Mouse (Mus musculus): ENCODE data around the gene Ccdc58. TPM values are rescaled to one million over a fixed set of nuclear protein-coding genes. Genes with fewer than 3 reads are reported as not detected.
"Not testable (repeated sequence)": the region's sequence is repeated elsewhere in the genome, so short reads cannot be mapped to it uniquely, and the experiment has no call there.

The Ccdc58 gene
- total RNA-seq (2014; rRNA removed) (8.2 and 14.3 TPM in 2 replicates), polyA plus RNA-seq (2015; fragmentation: Nextera tagmentation; extraction: Ambion mirVana) (22.9 and 26.6 TPM in 2 replicates)

DNA sequence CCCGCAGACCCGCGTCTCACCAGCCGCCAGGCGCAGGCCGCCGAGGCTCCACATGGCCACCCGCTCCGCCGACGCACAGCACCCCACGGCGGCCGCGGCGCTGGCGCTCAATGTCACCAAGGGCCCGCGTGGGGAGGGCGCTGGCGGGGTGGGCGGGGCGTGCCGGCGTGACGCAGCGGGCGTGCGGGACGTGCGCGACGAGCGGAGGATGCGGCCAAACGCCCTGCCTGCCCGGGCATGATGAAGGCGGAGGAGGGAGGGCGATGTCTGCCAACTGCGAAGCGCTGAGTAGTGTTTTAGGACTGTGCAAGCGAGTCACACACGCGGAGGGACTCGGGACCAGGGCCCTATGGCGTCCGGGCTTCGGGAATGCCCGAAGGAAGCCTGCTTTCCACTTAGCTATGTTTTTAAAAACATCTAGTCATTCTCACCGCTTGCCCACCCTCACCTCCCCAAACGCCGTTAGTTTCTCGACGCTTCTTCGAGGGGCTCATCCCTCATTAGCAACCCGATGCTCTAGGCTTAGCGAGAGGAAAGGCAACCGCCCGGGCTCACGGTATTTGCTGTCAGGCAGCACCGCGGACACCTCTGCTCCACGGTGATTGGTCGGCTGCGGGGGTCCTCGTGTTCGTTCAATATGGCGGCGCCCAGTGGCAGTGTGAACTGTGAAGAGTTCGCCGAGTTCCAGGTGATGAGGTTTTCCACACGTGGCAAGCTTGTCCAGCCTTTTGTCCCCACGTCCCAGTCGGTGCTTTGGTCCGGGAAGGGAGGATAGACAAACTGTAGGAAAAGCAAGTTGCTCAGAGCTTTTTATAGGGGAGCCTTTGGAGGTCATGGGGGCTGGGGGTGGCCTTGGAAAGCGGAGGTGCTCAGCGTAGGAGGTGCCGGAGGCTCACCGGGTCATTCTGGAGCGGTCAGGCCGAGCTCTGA lies at the start of gene Ccdc58, which contains the start of gene Fam162a:
Gene Ccdc58, plus strand, starts transcription at position 236 of the 930 bp plus-strand sequence.
Gene Fam162a, minus strand, starts transcription at position 145 of the 930 bp plus-strand sequence.
- peak within 1 kb of the TSS; percentile 98 for H3K27ac ChIP-seq (ENCODE audit: low read depth, low read length)
- peak within 1 kb of the TSS; percentile 65 for H3K4me3 ChIP-seq (ENCODE audit: low read depth, low read length)
- peak within 1 kb of the TSS; percentile 78 for H3K4me2 ChIP-seq (ENCODE audit: low read depth, low read length, poor library complexity, severe bottlenecking)
- H3K9me3 ChIP-seq (ENCODE audit: low read length), result no peaks in the 10 kb centered on the region
- 0 out of 2 replicates have a peak, but pooled peaks cover 2% of the 10 kb centered on the region for H3K4me1 ChIP-seq (ENCODE audit: insufficient read depth, low read length)
- peak; percentile 92 for DNase-seq (ENCODE audit: low spot score)
- no peaks in the 10 kb centered on the region for H3K27me3 ChIP-seq (ENCODE audit: insufficient read depth, low read length)
- ATAC-seq (ENCODE audit: low FRiP score), result peak; percentile 98
- peak; percentile 32 for TF ChIP-seq CTCF (IDR thresholded peaks at IDR 0.05)
- WGBS, result 0% methylated on average over 71 of the region's 81 CpGs
- peak within 1 kb of the TSS; percentile 94 for H3K9ac ChIP-seq (replicated peaks; ENCODE audit: low read length, poor library complexity, severe bottlenecking)
- no peaks in the 10 kb centered on the region for H3K36me3 ChIP-seq (ENCODE audit: insufficient read depth, low read length)

- not testable (repeated sequence) for H3K4me3 ChIP-seq (ENCODE audit: low read depth, low read length); H3K9me3 ChIP-seq (ENCODE audit: low read length); ATAC-seq (ENCODE audit: low FRiP score); H3K27me3 ChIP-seq (ENCODE audit: insufficient read depth, low read length); H3K27ac ChIP-seq (ENCODE audit: low read depth, low read length); H3K4me1 ChIP-seq (ENCODE audit: insufficient read depth, low read length); H3K9ac ChIP-seq (replicated peaks; ENCODE audit: low read length, poor library complexity, severe bottlenecking); H3K4me2 ChIP-seq (ENCODE audit: low read depth, low read length, poor library complexity, severe bottlenecking); DNase-seq (ENCODE audit: low spot score)
- H3K36me3 ChIP-seq (ENCODE audit: insufficient read depth, low read length), result peaks cover 23% of the 10 kb centered on the region
- 76% methylated on average over 1 of the region's 2 CpGs for WGBS
These were observed 43.4 kb upstream of the Ccdc58 start for GRCm38 (mm10) chr16:36028120-36028519.

DNA sequence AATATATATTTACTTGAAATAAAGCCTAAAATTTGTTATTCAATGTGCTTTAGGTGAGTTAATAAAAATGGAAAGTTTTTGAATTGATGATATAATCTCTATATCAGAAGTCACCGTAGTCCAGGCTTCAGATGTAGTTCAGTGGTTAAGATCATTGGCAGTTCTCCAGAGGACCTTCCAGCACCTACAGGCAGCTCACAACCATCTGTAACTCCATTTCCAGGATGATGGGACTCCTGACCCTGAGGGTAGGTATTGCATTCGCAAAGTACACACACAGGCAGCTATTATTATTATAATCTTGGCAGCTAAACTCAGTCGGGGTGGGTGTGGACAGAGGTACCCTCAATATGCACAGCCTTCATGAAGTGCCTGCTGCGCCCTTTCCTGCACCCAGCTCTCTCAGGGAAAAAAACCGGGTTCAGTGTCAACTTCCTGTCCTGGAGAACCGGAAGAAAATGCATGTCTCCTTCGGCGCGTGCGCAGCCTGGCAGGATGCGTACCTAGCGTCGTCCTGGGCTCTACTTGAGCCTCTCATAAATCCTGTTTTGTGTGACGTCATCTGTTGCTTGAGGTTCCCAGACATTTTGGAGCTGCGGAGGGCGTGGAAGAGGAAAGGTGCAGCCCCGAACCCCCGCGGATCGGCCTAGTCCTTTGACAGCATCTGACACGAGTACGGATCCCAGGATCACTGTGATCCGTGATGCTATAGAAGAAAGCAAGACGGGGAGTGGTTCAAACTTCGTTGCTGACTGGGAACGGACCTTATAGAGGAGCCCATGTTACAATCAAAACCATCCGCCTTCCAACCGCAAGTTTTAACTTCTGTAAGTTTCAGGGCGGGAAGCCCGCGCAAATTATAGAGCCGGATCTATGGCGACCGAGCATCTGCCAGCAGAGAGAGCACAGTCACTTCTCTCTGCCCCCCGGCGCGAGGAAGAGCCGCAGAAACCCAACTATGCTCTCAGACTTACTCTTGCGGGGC lies 30.6 kb upstream of the Ccdc58 start, which contains the start of gene Wdr5b:
Gene Wdr5b, plus strand, starts transcription at position 551 of the 985 bp plus-strand sequence.
- peak within 1 kb of the TSS; percentile 60 for H3K4me3 ChIP-seq (ENCODE audit: low read depth, low read length)
- ATAC-seq (ENCODE audit: low FRiP score) (peak; percentile 98), DNase-seq (ENCODE audit: low spot score) (peak; percentile 100)
- H3K9ac ChIP-seq (replicated peaks; ENCODE audit: low read length, poor library complexity, severe bottlenecking), result peak within 1 kb of the TSS; percentile 65
- 2% methylated on average over 39 of the region's 39 CpGs for WGBS
- peaks cover 6% of the 10 kb centered on the region for H3K36me3 ChIP-seq (ENCODE audit: insufficient read depth, low read length)
- H3K27me3 ChIP-seq (ENCODE audit: insufficient read depth, low read length), result no peaks in the 10 kb centered on the region
- H3K4me1 ChIP-seq (ENCODE audit: insufficient read depth, low read length), result peaks cover 7% of the 10 kb centered on the region; the same call in 1 of the 2 replicates
- H3K9me3 ChIP-seq (ENCODE audit: low read length), result no peaks in the 10 kb centered on the region
- H3K4me2 ChIP-seq (ENCODE audit: low read depth, low read length, poor library complexity, severe bottlenecking), result peak within 1 kb of the TSS; percentile 68
- TF ChIP-seq CTCF (IDR thresholded peaks at IDR 0.05), result no peak
- H3K27ac ChIP-seq (ENCODE audit: low read depth, low read length), result peak within 1 kb of the TSS; percentile 77

DNA sequence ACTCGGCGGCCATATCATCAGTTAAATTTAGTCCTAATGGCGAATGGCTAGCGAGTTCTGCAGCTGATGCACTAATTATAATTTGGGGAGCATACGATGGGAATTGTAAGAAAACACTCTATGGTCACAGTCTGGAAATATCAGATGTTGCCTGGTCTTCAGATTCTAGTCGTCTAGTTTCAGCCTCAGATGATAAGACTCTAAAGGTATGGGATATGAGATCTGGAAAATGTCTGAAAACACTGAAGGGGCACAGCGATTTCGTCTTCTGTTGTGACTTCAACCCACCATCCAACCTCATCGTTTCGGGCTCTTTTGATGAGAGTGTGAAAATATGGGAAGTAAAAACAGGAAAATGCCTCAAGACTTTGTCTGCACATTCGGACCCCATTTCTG lies 29.9 kb upstream of the Ccdc58 start:
- ATAC-seq (ENCODE audit: low FRiP score) (no peak), DNase-seq (ENCODE audit: low spot score) (no peak)
- H3K4me3 ChIP-seq (ENCODE audit: low read depth, low read length), result peak overlapping the region; percentile 60
- H3K9me3 ChIP-seq (ENCODE audit: low read length), result no peaks in the 10 kb centered on the region
- peak overlapping the region; percentile 65 for H3K9ac ChIP-seq (replicated peaks; ENCODE audit: low read length, poor library complexity, severe bottlenecking)
- peaks cover 7% of the 10 kb centered on the region; the same call in 1 of the 2 replicates for H3K4me1 ChIP-seq (ENCODE audit: insufficient read depth, low read length)
- peak overlapping the region; percentile 68 for H3K4me2 ChIP-seq (ENCODE audit: low read depth, low read length, poor library complexity, severe bottlenecking)
- H3K27ac ChIP-seq (ENCODE audit: low read depth, low read length), result peak overlapping the region; percentile 77
- no peak for TF ChIP-seq CTCF (IDR thresholded peaks at IDR 0.05)
- WGBS, result 31% methylated on average over 11 of the region's 11 CpGs
- H3K27me3 ChIP-seq (ENCODE audit: insufficient read depth, low read length), result no peaks in the 10 kb centered on the region
- H3K36me3 ChIP-seq (ENCODE audit: insufficient read depth, low read length), result peaks cover 10% of the 10 kb centered on the region

DNA sequence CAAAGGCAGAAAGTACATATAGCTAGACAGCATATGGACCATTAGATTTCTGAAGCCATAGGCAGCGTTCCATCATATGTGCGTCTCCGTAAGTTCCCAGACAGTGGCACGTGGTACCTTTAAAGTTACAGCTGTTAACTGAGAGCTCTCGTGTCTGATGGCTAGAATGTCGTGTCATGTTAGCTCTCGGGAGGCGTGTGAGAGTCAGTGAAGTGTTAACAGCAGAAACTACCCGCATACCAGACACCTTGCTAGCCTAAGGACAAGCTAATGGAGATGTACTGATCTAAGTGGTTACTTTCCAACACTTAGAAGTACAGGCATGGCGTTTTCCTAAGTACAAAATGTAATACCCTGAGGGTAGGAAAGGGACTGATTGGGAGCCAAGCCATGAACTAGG lies 28.4 kb upstream of the Ccdc58 start:
- no peak for ATAC-seq (ENCODE audit: low FRiP score)
- 88% methylated on average over 10 of the region's 10 CpGs for WGBS

More for the DNA sequence above, 28.4 kb upstream of the Ccdc58 start:
- no peak for DNase-seq (ENCODE audit: low spot score)
- Histone ChIP-seq H3K36me3 (ENCODE audit: insufficient read depth, low read length) (peaks cover 13% of the 10 kb centered on the region), H3K27ac (ENCODE audit: low read depth, low read length) (no peak overlapping the region), H3K27me3 (ENCODE audit: insufficient read depth, low read length) (no peaks in the 10 kb centered on the region), H3K4me1 (ENCODE audit: insufficient read depth, low read length) (peaks cover 7% of the 10 kb centered on the region; the same call in 1 of the 2 replicates), H3K4me2 (ENCODE audit: low read depth, low read length, poor library complexity, severe bottlenecking) (no peak overlapping the region), H3K4me3 (ENCODE audit: low read depth, low read length) (no peak overlapping the region), H3K9me3 (ENCODE audit: low read length) (no peaks in the 10 kb centered on the region), H3K9ac (replicated peaks; ENCODE audit: low read length, poor library complexity, severe bottlenecking) (no peak overlapping the region)
- no peak for TF ChIP-seq CTCF (IDR thresholded peaks at IDR 0.05)

Data from midbrain, postnatal 0 days (tissue).